Comparison of ENCODE assay signal across 8 mouse cellular contexts in the genomic region with DNA sequence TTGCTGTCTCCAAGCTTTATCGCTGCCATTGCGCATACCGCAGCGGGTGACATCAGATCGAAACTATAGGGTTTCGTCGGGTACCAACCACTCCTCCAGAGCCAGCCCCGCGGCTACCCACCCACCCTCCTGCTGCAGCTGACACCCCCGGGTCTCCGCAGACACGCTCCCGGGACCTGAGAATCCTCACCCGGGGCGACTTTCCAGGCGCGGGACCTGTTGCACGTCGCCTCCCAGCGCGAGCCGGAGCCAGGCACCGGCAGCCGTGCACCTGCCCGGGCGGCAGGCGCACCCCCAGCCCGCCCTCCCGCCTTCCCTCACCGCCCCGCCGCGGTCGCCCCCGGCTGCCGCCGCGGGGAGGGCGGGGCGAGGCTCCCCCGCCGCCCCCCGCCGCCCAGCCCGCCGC.
DNase-seq lines count a peak whose midpoint lies in the region; ATAC-seq and TF ChIP-seq lines count a peak whose summit lies in the region.

No protein-coding gene starts in this region.

- H3K9ac ChIP-seq in heart, embryonic 13.5 days, result peak overlapping the region; percentile 96
- H3K9ac ChIP-seq in midbrain, embryonic 14.5 days (replicated peaks; ENCODE audit: low read length), result peak overlapping the region; percentile 72

- no peaks in the 10 kb centered on the region for H3K36me3 ChIP-seq in heart, embryonic 13.5 days
- no peaks in the 10 kb centered on the region for H3K36me3 ChIP-seq in limb, embryonic 10.5 days
- no peaks in the 10 kb centered on the region for H3K36me3 ChIP-seq in midbrain, embryonic 14.5 days (ENCODE audit: control insufficient read depth, insufficient read depth, low read length)

- peak in 1 of 2 experiments; percentile 40 for DNase-seq in cerebellum, adult 2 months
- peak; percentile 10 for DNase-seq in CD4-positive helper T cell, adult 2 months (ENCODE audit: low read depth, low spot score)
- DNase-seq in limb, embryonic 10.5 days (ENCODE audit: low spot score), result peak; percentile 68
- peak; percentile 61 for DNase-seq in midbrain, embryonic 14.5 days
- no peak for DNase-seq in layer of hippocampus, adult 9-11 months

- no peak for TF ChIP-seq CTCF in cerebellum, adult 2 months (IDR thresholded peaks at IDR 0.05; ENCODE audit: borderline replicate concordance, insufficient read depth, low read depth, low read length)

- H3K27ac ChIP-seq in cerebellum, adult 2 months (ENCODE audit: insufficient read depth, low read length), result no peak overlapping the region
- H3K27ac ChIP-seq in heart, embryonic 13.5 days (replicated peaks), result peak overlapping the region; percentile 98
- peak overlapping the region; percentile 97 for H3K27ac ChIP-seq in limb, embryonic 10.5 days
- peak overlapping the region; percentile 75 for H3K27ac ChIP-seq in midbrain, embryonic 14.5 days (replicated peaks; ENCODE audit: low read depth, low read length)

- no peaks in the 10 kb centered on the region for H3K4me1 ChIP-seq in cerebellum, adult 2 months (ENCODE audit: control insufficient read depth, insufficient read depth, low read length)
- peaks cover 52% of the 10 kb centered on the region for H3K4me1 ChIP-seq in heart, embryonic 13.5 days
- H3K4me1 ChIP-seq in limb, embryonic 10.5 days, result peaks cover 31% of the 10 kb centered on the region
- H3K4me1 ChIP-seq in midbrain, embryonic 14.5 days (ENCODE audit: control insufficient read depth, insufficient read depth, low read length), result peaks cover 7% of the 10 kb centered on the region; the same call in 1 of the 2 replicates

- H3K9me3 ChIP-seq in heart, embryonic 13.5 days, result no peaks in the 10 kb centered on the region
- H3K9me3 ChIP-seq in limb, embryonic 10.5 days (replicated peaks), result no peaks in the 10 kb centered on the region
- no peaks in the 10 kb centered on the region for H3K9me3 ChIP-seq in midbrain, embryonic 14.5 days (ENCODE audit: control insufficient read depth, low read length)

- H3K27me3 ChIP-seq in cerebellum, adult 2 months (ENCODE audit: control insufficient read depth, insufficient read depth, low read length), result no peaks in the 10 kb centered on the region; the same call in 1 of the 2 replicates
- no peaks in the 10 kb centered on the region for H3K27me3 ChIP-seq in heart, embryonic 13.5 days (replicated peaks)
- H3K27me3 ChIP-seq in limb, embryonic 10.5 days (ENCODE audit: low read depth, poor library complexity, severe bottlenecking), result no peaks in the 10 kb centered on the region
- H3K27me3 ChIP-seq in midbrain, embryonic 14.5 days (ENCODE audit: control insufficient read depth, insufficient read depth, low read length), result no peaks in the 10 kb centered on the region

- H3K4me3 ChIP-seq in cerebellum, adult 2 months (replicated peaks; ENCODE audit: insufficient read depth, low read depth, low read length), result peak overlapping the region; percentile 49
- peak overlapping the region; percentile 89 for H3K4me3 ChIP-seq in heart, embryonic 13.5 days
- H3K4me3 ChIP-seq in limb, embryonic 10.5 days, result peak overlapping the region; percentile 88
- peak overlapping the region; percentile 78 for H3K4me3 ChIP-seq in midbrain, embryonic 14.5 days (replicated peaks; ENCODE audit: low read depth, low read length)

- no peak for TF ChIP-seq POLR2A in cerebellum, adult 2 months (IDR thresholded peaks at IDR 0.05; ENCODE audit: borderline replicate concordance, insufficient read depth, low read length)

- 2% methylated on average over 42 of the region's 46 CpGs for WGBS in cerebellum, adult 2 months
- WGBS in heart, embryonic 13.5 days, result under 1% methylated on average over 43 of the region's 46 CpGs
- under 1% methylated on average over 44 of the region's 46 CpGs for WGBS in limb, embryonic 10.5 days
- 1% methylated on average over 41 of the region's 46 CpGs for WGBS in midbrain, embryonic 14.5 days

- peak overlapping the region; percentile 80 for H3K4me2 ChIP-seq in heart, embryonic 13.5 days
- peak overlapping the region; percentile 89 for H3K4me2 ChIP-seq in midbrain, embryonic 14.5 days (ENCODE audit: low read length)

- ATAC-seq in cerebellum, adult (ENCODE audit: insufficient number of reproducible peaks, low FRiP score, low TSS enrichment), result no peak
- ATAC-seq in common myeloid progenitor, adult 5-6 weeks (replicated peaks; ENCODE audit: low read depth, poor library complexity, severe bottlenecking), result 0 out of 2 replicates have a peak, but pooled peaks have one; percentile 19
- peak; percentile 59; the same call in 1 of the 2 replicates for ATAC-seq in heart, embryonic 13.5 days (ENCODE audit: extremely low read depth, insufficient number of reproducible peaks, low FRiP score, low TSS enrichment)
- peak; percentile 18 for ATAC-seq in midbrain, embryonic 14.5 days (ENCODE audit: low FRiP score, low TSS enrichment)
